Mouse (Mus musculus) skeletal muscle tissue, adult 2 months (tissue): ENCODE measurements around the gene Map1a.

Experiments
- DNase-seq: peaks from one replicate; pipeline ENCODE4 v3.0.0-alpha.2; 2012; ENCODE audit warnings: low read depth, low spot score

The Map1a gene

DNA sequence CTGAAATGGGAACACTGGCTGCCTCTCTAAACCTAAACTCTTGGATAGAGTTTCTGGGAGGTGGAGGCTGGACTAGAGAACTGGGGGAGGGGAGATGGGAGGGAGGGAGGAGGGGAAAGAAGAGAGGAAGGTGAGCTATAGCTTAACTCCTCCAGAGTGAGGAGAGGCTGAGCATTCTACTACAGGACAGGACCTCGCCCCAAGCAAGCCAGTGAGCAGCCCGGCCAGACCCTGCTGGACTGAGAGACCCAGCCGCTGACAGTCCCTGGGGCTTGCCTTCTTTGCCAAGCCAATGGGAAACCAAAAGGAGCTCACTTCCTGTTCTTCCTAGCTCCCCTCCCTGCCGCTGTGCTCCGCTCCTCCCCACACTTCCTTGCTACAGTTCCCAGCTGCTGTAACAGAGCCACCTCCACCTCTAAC lies 19.6 kb downstream of the Map1a start:
- peak; percentile 23 for DNase-seq

DNA sequence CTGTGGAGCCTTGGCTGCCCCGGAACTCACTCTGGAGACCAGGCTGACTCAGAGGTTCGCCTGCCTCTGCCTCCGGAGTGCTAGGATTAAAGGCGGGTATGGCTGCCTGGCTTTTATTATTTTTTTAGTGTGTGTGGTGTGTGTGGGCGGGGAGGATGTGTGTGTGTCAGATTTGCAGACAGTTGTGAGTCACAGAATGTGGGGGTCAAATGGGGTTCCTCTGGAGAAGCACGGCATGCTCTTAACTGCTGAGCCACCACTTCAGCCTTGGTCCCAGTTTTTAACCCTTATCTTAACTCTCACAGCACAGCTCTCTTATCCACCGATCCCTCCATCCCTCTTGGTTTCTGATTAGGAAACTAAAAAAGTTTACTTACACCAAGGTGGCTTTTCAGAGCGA lies 26.9 kb downstream of the Map1a start:
- no peak for DNase-seq

DNA sequence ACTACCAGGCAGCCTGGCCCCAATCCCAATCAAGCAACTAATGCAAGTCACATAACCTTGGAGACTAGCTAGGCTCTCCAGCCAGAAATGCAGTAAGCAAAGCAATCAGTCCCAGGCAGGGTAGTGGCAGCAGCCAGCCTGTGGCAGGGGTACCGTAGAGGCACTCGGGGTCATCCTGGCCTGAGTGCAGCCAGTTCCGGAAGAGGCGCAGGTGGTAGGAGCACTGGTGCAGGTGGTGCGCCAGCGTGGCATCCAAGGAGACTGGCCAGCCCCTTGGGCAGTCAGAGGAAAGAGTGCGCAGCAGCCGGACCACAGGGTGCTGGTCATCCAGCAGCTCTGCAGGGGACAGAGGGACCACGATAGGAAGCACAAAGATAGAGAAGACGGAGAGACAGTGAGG lies 33.6 kb downstream of the Map1a start:
- DNase-seq: no peak

DNA sequence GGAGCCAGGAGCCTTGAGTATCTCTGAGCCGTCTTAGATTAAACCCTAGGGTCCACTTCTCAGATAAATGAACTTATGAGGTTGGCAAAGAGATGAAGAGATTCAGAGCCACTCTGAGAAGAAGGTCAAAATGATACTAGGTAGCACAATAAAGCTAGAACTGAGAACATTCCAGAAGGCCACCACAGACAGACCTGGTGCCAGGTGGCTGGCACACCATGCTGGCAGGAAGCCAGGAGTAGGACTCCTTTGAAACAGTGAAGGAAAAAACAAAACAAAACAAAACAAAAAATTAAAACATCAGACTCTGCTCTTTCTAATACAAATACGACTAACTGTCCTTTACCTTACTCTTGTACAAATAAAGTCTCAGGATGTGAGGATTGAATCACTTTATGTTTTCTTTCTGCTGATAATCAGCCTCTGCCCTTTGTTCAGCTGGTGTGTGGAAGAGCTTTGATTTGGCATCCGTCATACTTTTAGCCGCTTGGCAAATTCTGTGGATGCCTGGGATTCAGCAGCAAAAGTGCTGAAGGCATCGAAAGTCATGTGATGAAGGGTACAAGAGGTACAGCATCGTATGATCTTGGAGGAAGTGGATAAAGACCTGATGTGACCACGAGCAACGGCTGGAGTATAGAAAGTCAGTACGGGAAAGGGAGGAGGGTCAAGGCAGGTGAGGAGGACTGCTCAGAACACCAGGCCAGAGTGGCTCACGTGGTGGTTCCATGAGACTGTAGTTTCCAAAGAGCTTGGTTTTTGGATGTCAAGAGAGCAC lies 34.5 kb downstream of the Map1a start:
- DNase-seq: no peak

DNA sequence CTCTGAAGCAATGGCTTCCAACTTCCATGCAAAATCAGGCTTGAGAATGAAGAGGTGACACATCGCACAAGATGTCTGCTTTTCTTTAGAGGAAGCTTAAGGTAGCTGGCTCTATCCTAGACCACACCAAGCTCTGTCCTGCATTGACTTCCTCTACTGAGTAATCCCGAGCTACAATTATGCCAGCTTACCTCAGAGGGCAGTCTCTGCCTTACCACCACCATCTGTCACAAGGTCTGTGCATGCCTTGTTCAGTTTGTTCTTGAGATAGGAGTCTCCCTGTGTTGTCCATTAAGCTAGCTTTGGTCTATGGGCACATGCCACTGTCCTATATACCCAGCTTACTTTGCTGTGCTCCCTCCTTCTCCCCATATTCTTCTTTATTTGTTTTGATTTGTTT lies 40.1 kb downstream of the Map1a start:
- no peak for DNase-seq

DNA sequence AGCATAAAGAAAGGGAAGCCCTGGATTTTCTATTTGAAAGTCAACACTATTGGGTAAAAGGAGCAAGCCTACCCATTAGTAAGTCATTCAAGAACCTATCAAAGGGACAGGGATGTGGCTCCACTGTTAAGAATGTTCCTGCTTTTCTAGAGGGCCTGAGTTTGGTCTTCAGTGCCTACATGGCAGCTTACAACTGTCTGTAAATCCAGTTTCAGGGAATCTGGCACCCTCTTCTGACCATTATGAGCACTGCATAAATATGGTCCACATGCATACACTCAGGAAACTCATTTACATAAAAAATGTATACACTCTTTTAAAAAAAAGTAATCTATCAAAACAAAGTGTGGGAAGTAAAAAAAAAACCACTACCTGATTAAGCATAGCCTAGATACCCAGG lies 49.7 kb downstream of the Map1a start:
- DNase-seq: no peak

DNA sequence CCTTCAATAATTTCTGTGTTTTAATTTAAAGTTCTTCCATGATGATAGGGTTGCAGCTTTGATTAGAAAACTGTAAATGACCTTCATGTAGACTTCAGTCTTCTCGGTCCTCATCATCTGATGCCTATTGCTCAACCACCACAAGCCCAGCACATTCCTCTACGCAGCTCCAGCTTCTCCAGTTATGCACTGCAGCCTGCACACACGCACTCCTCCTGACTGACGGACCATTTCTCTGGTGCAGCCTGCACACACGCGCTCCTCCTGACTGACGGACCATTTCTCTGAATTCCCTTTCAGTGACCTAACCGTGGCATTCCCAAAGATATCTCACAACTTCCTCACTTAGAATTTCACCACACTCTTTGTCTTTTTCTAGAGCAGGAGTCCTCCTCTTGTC lies 63.8 kb downstream of the Map1a start:
- peak; percentile 63 for DNase-seq

DNA sequence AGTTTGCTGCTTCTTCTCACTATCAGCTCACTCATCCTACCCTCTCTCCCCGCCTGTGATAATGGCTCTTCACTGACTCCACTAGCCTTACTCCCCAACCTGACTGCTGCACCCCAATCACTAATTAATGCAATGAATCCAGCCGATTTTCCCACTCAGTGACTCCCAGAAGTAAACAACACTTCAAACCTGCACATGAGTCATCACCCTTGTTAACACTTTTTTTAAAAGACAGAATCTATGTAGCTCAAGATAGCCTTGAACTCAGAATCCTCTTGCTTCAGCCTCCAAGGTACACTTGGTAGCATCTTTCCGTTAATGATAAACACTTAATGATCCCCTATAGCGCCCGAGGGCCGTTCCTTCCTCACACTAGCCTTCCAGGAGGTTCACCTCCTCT lies 65.0 kb downstream of the Map1a start:
- DNase-seq: no peak

DNA sequence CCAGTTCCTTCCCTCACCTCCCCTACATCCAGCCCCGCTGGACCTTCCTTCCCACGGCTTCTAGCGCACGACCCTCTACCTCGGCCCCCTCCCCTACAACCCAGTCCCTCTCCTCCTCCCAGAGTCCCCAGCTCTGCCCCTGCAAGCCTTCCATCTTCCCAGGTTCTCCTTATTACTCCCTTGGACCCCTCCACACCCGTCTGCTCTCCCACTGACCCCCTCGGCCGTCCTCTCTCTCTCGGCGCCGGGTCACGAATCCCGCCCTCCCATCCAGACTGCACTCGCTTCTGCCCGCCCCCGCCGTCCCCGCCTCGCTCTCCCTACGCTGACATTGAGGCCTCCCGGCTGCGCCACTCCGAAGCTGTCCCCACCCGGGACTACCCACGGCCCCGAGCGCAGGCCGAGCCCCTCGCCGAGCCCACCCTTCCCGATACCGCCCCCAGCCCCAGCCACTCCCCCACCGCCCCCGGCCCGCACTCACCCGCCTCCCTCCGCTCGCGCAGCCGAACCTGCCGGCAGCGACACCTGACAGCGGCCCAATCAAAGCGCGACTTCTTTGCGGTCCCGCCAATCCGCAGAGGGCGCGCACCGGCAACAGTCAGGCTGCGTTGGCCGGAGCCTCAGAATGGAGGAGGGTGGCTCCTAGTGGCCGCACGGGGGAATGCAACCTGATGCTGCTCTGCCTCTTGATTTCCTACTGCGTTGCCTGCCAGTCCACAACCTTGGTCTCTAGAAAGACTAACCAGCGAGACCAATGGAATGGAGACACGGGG lies 65.6 kb downstream of the Map1a start, which contains the start of gene Ppip5k1:
Gene Ppip5k1, minus strand, starts transcription at position 577 of the 773 bp plus-strand sequence.
- peak; percentile 93 for DNase-seq

DNA sequence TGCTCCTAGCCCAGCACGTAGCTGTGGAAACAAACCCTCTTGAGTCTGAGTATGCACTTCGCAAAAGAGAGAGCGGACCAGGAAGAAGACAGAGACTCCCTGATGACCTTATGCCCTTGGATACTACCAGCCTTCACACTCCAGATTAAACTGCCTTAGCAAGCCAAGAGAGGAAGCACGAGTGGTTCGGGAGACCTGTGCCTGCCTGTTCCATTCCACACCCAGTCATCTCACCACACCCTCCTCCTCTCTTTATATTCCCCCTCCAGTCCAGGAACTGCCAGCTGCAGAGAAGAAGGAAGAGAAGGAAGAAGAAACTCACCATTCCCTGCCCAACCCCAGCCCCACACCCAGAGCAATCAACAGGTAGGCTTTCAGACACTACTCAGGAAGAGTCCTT lies 68.1 kb downstream of the Map1a start, which contains the start of gene Ckmt1:
Gene Ckmt1, plus strand, starts transcription at position 221 of the 400 bp plus-strand sequence.
- no peak for DNase-seq

DNA sequence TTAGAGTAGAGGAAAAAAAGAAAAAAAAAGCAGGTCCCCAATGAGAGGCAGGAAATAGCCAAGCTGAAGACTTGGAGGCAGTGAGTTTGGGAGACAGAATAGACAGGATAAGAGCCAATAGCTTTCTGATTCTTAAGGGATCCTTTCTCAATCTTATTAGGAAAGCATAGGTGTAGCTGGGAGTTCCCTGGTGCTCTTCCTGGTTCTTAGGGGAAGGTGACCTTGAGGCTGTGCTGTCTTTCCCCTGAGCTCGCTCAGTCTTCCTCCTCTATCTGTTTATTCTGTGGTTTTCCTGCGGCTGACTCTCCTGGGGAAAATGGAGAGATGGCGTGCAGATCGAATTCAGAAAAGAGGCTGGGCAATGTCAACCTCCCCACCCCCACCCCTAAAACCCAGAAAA lies 68.6 kb downstream of the Map1a start:
- DNase-seq: no peak

DNA sequence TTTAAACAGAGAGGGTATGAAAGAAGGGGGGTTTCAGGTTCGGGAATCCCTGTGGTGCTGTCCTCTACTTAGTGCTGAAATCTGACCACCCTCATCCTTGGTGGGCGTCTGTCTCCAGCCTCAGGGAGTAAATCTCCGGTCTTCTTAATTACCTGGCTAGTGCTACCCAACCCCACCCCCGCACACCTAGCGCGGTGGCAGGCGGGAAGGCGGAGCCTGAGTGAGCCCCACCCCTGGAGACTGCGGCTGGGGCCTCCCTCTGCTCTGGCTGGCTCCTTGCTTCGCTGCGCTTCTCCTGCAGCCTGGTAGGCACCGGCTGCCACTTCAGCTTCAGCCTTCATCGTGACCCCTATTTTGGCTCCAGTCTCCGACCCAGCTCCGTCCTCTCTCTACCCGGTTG lies 69.0 kb downstream of the Map1a start:
- no peak for DNase-seq

DNA sequence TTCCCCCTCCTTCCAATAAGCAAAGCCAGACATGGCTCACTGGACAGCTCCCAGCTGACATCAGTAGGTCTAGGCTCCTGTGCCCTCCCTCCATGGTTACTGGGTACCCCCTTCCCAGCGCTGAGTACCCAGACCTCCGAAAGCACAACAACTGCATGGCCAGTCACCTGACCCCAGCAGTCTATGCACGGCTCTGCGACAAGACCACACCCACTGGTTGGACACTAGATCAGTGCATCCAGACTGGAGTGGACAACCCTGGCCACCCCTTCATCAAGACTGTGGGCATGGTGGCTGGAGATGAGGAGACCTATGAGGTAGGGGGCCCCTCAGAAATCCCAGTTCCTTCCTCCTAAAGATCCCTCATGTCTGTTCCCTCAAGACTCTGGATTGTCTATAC lies 70.1 kb downstream of the Map1a start:
- no peak for DNase-seq
